Mouse (Mus musculus): Measurements from ENCODE around the gene Dnal4. TPM values are rescaled to one million over a fixed set of nuclear protein-coding genes. Genes with fewer than 3 reads are reported as not detected.

The Dnal4 gene
- total RNA-seq, 4 experiments from 2014 or later = 22.0 to 27.1 (median 23.5) TPM

DNA sequence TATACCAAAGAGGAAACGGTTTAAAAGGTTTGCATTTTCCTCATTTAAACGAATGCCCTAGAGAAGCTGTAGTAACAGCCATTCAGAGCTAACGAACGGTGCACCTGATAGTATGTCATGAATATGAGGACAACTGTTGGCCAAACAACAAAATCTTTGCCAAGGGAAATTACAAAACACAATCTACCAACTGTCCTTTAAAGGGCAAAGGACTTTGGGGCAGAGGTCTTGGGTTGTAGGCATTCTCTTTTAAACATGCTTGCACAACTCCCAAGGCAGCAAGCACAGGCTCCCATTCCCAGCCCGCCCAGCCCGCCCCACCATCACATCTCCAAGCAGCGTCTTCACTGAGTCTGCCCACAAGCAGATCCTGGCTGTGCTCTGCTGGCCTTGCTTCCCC is 46.1 kb downstream of the Dnal4 start:
- no peak for DNase-seq

DNA sequence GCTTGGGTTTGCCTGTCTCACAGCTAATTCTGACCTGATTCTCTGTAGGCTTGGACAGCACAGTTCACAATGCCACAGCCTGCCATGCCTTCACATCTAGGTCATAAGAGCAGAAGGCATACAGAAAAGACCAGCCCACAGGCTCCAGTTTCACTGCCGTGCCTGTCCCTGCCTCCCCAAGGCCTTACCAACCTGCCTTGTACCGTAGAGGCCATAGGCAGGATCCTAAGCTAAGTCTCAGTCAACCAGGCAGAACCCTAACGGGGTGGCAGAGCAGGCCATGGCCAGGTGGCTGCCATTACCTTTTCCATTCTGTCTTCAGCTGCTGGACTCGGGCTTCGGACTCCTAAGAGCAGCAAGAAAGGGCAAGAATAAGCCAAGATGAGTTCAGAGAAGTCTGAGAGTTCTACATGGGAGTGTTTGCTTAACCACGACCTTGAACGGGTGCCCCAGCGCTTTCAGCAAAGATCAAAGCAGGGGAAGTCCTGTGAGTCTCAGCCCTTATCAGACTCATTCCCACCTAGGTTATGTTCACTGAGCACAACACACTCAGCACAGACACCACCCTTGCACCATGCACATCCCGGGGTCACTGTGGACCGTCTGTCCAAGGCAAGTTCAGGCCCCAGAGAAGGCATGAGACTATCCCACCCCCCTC is 48.8 kb downstream of the Dnal4 start:
- DNase-seq = no peak

DNA sequence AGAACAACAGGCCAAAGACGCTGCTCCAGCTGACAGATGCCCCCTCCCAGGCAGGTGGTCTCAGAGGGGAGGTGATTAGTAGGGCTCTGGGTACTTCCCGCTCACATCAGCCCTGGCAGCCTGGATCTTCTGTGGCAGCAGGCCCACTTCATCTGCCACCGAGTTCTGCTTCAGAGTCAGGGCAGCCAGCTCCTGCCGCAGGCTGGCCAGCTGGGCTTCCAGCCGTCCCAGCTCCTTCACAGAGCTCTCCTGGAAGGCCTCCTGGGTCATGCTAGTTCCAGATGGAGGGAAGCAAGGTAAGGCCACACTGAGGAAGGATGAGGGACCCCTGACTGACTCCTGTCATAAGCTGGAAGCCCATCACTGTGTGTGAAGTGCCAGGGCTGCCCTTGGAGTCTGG is 49.3 kb downstream of the Dnal4 start:
- no peak for DNase-seq

DNA sequence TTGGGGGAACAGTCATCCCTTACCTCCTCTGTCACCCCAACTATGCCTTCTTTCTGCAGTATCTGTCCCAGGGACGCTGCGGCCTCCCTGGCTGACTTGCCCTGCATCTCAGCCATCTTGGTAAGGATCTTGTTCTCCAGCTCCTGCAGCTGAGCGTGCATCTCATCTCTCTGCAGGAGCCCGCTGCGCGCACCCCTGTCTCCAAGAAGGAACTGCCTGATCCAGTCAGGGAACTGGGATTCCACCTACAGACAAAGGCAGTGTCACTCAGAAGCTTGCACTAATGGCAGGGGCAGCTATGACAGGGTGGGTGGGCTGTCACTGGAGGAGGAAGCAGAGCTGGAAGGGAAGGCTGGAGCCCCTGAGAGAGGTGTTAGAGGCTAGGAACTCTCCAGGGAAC is 49.8 kb downstream of the Dnal4 start:
- no peak for DNase-seq

DNA sequence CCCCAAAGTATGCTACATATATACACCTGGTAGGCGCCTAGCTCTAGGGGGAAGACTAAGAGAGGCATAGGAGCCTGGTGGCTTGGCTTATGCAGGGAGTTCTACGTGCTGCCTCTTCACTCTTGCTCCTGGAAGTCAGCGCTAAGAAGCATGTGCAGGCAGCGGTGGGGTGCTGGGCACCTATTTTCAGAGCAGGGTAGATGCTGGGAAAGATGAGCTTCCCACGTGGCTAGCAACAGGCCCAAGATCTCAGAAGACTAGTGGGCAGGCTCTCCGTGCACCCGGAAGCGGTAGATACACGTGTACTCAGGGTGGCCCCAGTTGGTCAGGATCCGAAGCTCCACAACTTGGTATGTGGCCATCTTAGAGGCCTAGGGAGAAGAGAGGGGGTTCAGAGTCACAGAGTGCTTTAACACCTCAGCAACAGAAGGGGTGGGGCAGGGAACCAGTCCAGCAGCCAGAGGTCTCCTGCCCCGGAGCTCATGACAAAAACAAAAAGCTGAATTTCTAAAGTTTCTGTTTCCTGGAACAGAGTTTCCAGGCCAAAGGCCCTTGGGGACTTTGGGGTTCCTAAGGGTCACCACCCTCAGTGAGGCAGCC is 52.4 kb downstream of the Dnal4 start:
- no peak for DNase-seq

DNA sequence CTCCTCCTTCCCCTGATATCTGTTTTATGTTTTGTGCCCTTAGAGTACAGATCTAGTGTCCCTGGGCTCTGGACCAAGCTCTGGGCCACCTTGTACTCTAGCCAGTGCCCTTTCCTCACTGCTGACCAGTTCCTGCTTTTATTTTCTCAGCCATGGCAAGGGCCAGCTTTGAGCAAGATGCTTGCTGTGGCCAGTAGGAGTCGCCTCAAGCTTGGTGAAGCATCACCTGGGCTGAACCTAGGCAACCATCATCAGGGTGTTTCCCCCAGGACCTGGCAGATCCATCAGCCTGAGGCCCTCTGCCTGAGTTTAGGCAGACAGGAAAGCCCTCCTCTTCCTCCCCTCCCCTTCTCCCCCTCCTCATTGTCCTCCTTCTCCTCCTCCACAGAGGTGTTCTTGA is 54.2 kb downstream of the Dnal4 start:
- no peak for DNase-seq

DNA sequence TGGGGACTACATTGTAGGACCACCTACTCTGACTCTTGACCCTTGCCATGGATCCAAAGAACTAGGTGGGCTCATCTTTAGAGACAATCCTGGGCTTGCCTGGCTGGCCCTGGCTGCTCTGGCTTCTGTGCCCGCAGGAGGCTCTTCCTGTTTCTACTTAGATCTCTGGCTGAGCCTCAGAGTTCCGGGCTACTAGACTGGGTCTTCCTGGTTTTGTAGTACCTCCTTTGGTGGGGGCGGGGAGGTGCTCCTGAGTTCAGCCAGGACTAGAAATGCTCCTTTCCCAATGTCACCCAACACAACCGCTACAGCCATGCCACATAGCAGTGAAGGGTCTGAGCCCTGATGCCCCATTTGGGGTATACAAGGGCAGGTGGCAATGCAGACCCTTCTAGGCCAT is 56.9 kb downstream of the Dnal4 start:
- DNase-seq = no peak

DNA sequence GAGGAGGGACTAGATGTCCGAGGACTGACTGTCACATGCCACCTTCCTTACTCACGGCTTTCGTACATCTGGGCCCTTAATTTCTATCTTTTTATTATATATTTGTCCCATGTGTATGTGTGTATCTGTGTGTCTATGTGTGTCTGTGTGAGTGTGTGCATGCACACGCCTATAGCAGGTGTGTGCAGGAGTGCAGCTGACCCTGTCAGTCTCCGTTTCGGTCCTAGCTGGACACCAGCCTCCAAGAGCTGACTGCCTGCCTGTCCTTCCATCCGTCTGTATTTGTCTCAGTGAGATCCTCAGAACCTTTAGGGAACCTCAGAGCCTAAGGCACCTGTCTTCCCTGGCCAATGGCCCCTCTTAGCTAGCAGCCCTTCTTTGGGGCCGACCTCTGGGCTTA is 57.4 kb downstream of the Dnal4 start:
- no peak for DNase-seq

DNA sequence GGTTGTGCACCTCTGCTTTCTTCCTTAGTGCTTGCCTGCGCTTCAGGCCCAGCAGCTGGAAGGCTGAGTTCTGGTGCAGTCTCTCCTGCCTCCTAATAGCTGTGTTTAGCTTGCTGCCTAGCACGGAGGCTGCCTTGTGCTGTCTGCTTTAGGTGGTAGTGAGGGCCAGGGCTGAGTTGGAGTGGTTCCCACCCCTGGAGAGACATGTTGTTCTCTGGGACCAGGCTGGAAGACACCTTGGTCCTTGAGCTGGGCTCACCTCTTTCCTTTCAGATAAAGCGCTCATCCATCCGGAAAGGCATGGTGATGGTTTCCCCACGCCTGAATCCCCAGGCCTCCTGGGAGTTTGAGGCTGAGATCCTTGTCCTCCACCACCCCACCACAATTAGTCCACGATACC is 60.9 kb downstream of the Dnal4 start:
- no peak for DNase-seq

DNA sequence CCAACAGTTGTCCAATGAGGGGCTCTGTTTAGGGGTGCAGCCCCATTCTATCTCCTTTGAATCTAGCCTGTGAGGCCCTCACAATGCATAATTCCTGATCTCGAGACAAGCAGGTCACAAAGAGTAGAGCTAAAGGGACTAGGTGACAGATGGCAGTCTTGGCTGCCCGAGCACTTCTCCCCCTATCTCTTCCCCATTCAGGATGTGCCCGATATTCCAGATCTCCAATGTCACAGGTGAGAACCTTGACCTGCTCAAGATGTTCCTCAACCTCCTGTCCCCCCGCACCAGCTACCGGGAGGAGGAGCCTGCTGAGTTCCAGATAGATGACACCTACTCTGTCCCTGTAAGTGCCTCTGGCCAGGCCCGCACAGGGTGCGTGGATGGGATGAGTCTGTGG is 62.0 kb downstream of the Dnal4 start:
- DNase-seq = no peak

Other genes starting within 250 kb of the Dnal4 start
- 100 to 1,000 TPM; 277 to 438 (median 365) TPM for gene Ddx17, start 231.1 kb downstream of the Dnal4 start, total RNA-seq (2022)
- gene Dmc1, start 172.7 kb downstream of the Dnal4 start, total RNA-seq (2022) = 1 to 10 TPM; 1.5 to 6.3 (median 2.7) TPM
- 1 to 10 TPM; 2.8 to 6.2 (median 4.4) TPM for gene Fam227a, start 118.9 kb downstream of the Dnal4 start, total RNA-seq (2022)
- gene Cby1, start 118.7 kb downstream of the Dnal4 start, total RNA-seq (2022) = 10 to 100 TPM; 21.7 to 31.1 (median 24.9) TPM
- gene Tomm22, start 107.0 kb downstream of the Dnal4 start, total RNA-seq (2022) = 100 to 1,000 TPM in 2 of 4 experiments, 10 to 100 TPM in 2; 95.5 to 120 (median 105) TPM
- 10 to 100 TPM; 22.8 to 30.3 (median 25.0) TPM for gene Josd1, start 89.9 kb downstream of the Dnal4 start, total RNA-seq (2022)
- 10 to 100 TPM; 27.2 to 43.1 (median 32.1) TPM for gene Gtpbp1, start 87.0 kb downstream of the Dnal4 start, total RNA-seq (2022)
- 10 to 100 TPM; 48.3 to 71.4 (median 53.9) TPM for gene Sun2, start 35.3 kb downstream of the Dnal4 start, total RNA-seq (2022)
- 10 to 100 TPM in 2 of 4 experiments, 1 to 10 TPM in 2; 6.4 to 11.9 (median 9.4) TPM for gene Nptxr, start 26.9 kb upstream of the Dnal4 start, total RNA-seq (2022)
- gene Npcd, start 56.4 kb upstream of the Dnal4 start, total RNA-seq (2022) = 1 to 10 TPM in 3 of 4 experiments, not detected in 1; 1.1 to 2.4 (median 1.6) TPM
- 10 to 100 TPM; 55.0 to 88.9 (median 65.5) TPM for gene Cbx6, start 56.8 kb upstream of the Dnal4 start, total RNA-seq (2022)
- gene Apobec3, start 113.8 kb upstream of the Dnal4 start, total RNA-seq (2022) = 10 to 100 TPM; 16.1 to 29.3 (median 22.9) TPM
- 10 to 100 TPM; 27.5 to 51.1 (median 40.9) TPM for gene Cbx7, start 193.3 kb upstream of the Dnal4 start, total RNA-seq (2022)
- gene Pdgfb, start 237.1 kb upstream of the Dnal4 start, total RNA-seq (2022) = 10 to 100 TPM; 42.7 to 52.9 (median 43.2) TPM